Mouse (Mus musculus) monocyte, adult 2 months (primary cell): Measurements from ENCODE around the gene Marc2.
A peak's percentile ranks its signal among the peaks of the same experiment; 100 is the strongest.

Source experiments
- DNase-seq, 2 experiments: peaks; one replicate each; pipeline ENCODE4 v3.0.0; 2022; ENCODE audit warnings: low spot score in 2 of 2, low read depth in 1 of 2

Gene Marc2

DNA sequence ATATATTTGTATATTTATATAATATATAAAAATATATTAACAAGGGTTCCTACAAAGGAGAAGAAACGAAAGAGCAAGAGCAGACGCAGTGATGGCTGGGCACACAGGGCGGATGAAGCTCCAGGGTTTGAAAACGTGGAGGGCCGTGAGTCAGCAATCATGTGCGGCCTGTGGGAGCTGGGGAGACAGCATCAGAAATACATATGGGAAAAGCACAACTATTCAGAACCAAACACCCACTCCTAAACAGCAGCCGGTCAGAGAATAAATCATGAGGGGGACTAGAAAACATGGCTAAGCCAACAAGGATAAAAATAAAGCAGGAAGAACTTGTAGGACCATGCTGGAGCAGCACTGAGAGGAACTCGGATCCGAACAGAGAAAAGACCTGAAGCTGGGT is 11.0 kb upstream of the Marc2 start:
- no peak for DNase-seq

DNA sequence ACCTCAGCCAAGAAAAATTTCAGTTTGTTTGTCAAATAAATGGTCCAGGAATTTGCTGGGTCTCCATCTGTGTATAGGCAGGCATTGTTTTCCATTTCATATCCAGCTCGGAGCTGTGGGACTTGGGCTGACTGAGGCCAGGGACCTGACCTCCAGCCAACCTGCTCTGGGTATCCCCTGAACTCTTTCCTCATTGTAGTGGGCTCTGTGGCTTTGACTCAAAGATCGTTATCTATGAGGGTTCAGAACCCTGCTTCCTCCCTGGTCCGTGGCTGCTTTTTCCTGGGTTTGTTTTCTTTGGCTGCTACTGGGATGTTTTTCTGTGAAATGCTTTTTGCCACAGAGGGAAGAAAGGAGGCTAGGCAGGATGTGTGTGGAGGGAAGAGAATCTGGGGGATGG is 7.7 kb upstream of the Marc2 start:
- no peak for DNase-seq

GRCm38 (mm10) chr1:184853339-184853738 is 7.1 kb upstream of the Marc2 start:
- DNase-seq = peak; percentile 35 to 47

DNA sequence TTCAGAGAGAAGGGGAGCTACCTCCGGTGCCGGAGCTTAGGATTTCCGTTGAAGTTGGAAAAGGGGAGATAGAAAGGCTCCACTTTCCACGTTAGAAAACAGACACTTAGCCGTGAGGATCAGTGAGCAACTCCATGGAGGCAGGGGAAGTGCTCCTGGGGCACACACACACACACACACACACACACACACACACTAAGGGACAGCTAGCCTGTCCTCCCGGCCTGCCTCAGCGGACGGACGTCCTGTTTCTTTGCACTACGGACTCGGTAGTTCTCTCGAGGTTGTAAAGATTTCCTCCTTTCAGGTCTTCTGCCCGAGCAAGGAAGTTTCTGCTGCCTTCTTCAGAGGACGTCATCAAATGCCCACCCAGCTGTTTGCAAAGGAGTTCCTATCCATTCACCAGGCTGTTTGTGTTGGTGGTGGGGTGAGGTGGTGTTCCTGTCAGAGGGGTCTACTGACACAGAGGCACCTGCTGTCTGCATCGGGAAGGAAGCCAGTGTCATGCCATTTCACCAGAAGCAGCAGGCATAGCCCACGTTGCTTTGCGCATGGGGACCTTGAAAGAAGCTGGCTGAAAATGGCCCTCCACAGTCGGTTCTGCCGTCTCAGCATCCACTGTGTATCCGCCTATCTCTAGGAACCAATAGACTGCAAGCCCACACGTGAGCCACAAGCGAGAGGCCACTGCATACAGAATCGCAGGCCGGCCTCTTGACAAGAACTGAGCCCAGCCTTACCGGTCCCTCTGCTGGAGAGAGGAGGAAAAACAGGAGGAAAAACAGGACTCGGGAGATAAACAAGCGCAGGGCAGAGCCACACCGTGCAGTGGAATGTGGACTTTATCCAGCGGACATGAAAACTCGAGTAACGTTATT is 5.7 kb upstream of the Marc2 start:
- peak; percentile 35 to 56 for DNase-seq

DNA sequence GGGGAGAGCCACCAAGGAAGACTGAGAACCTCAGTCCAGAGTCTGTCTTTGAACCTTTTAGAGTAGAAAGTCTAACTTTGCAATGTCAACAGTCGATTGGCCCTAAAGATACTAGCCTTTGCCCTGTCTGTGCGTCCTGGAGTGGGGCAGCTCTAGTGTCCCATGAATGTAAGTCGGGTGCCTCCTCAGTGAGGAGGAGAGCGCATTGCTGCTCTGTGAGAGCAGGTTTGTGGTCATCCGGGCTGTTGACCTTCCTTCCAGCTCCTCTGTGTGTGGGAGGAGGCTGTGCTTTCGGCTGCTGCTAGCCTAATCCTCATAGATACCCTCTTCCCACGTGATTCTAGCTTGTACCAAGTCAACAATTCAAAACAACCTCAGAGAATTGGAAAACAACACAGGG is 4.9 kb upstream of the Marc2 start:
- DNase-seq = no peak

DNA sequence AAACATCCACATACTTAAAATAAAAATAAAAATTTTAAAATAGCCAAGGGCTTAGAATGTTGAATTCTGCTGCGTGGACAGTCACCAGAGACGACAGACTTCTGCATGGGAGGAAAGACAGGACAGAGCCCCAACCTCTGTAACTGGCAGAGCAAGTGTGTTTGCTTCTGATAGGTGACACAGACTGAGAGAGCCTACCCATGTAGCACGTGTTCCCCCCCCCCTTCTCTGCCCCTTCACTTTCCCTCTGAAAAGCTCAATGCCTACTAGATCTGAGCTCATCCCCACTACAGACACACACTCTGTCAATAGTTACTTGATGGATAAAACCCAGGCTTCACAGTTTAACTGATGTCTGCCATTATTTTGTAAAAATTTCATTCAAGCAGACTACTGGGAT is 722 bp upstream of the Marc2 start:
- DNase-seq = no peak

- peak; percentile 49 to 83 for DNase-seq
Observed at GRCm38 (mm10) chr1:184845111-184846071, 860 bp downstream of the Marc2 start.

- no peak for DNase-seq
Observed at GRCm38 (mm10) chr1:184844326-184845066, 1.8 kb downstream of the Marc2 start.

GRCm38 (mm10) chr1:184837649-184838048 is 8.6 kb downstream of the Marc2 start:
- DNase-seq = no peak

GRCm38 (mm10) chr1:184836350-184836749 is 9.9 kb downstream of the Marc2 start:
- DNase-seq = no peak

DNA sequence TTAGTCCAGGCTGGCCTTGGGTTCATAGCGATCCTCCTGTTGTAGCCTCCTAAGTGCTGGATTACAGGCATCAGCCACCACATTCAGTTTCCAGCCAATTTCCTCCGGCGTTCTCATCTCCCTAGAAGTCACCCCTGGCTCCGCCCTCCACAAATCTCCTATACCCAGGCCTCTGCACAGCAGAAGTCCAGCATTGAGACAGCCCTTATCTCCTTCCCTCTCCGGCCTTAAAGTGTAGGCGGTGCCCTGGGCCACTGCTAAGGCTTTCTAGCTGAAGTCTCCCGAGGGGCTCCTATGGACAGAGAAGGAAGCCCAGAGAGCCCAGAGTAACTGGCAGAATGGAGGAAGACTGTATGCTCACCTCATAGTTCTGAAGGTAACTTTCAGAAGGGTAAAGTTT is 12.8 kb downstream of the Marc2 start:
- no peak for DNase-seq

DNA sequence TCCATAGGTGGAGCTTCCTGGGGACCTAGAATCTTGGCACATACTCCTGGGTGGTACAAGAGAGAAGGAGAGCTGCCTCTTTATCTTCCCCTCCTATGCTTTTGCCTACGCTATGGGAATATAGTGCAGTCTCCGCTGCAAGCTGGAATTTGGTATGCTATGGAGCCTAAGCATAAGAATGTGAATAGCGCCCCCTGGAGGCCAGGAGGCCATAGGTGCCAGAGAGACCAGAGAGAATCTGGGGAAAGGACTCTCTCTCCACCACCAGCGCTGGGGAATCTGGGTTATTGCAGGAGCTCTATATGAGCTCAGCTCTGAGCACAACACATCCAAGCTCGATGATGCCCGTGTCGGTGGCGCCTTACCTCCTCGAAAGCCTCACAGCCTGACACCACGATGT is 14.0 kb downstream of the Marc2 start:
- no peak for DNase-seq

GRCm38 (mm10) chr1:184829897-184830296 is 16.4 kb downstream of the Marc2 start:
- DNase-seq = no peak

DNA sequence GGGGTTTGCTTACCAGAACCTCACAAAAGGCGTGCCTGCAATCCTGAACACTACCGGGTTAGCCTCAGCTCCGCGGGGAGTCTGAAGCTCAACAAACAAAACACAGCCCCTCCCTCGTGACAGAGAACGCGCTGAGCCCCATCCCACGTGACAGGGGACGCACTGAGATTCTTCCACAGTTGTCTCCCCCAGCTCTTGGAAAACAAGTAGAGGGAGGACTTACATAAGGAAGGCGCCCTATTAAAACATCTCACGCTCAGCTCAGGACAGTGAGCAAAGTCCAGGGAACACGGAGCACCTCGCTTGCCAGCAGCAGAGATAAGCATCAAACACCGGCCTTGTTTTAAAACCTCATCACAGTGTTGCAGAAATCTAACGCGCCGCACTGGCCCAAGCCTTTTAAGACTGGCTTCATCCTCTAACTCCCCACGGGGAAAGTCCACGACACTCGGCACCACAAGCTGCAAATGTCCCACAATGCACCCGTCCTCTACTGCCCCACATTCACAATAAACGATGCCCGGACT is 19.0 kb downstream of the Marc2 start:
- DNase-seq = no peak

DNA sequence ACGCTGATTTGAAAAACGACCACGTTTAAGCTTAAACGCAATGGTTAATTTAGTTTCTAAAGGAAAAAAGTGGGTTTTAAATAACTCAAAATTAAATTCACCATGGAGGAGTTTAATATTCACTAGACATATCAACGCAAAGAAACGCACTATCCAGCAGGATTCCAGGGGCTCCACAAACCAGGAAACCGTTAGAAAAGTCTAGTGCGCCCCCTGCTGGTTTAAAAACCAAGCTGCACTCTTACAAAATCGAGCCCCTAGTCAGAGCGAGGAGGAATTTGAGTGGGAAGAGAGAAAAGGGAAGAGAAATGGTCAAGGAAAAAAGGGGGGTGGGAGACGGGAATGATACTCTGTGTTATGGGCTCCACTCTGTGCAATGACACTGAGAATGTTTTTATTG is 21.2 kb downstream of the Marc2 start:
- no peak for DNase-seq

DNA sequence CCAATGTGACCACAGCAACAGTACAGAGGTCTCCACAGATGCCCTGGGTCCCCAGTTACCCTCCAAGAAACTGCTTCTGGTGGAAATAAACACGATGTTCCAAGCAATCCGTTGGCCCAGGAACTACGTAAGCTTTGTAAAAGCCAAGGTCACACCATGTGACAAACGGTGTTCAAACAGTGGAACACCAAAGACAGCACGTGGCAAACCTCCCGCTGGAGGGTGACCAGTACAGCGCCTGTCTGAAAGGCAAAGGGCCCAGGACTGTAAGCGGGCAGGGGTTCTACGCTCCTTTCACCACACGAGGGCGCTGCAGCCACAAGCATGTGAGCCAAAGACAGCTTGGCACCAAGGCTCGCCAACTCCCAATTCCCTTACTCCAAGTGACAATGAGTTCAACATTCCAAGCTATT is 21.8 kb downstream of the Marc2 start:
- peak; percentile 50 to 63 for DNase-seq

DNA sequence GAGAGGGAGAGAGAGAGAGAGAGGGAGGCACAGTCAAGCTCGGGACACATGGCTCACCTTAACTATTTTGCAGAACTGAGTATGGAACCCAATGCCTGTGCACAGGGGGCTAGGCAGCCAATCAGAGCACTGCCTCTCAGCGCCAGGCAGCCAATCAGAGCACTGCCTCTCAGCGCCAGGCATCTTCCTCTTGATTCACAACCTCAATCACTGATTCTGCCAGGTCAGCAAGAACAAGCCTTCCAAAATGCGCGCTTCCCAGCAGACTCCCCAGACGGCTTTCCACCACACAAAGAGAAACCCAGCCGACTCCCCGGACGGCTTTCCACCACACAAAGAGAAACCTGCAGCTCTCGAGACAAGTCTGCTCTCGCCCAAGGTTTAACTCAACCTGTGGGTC is 23.6 kb downstream of the Marc2 start:
- DNase-seq = no peak

GRCm38 (mm10) chr1:184817768-184818167 is 28.5 kb downstream of the Marc2 start:
- DNase-seq = no peak

GRCm38 (mm10) chr1:184811716-184812250 is 34.5 kb downstream of the Marc2 start:
- DNase-seq = no peak

- no peak for DNase-seq
Observed at GRCm38 (mm10) chr1:184810780-184811575, 35.3 kb downstream of the Marc2 start, which contains the start of gene Marc1. Gene Marc1, minus strand, starts transcription at chr1:184811313.
